Mouse (Mus musculus): Measurements from ENCODE around the gene Mrpl16. TPM values are rescaled to one million over a fixed set of nuclear protein-coding genes. Genes with fewer than 3 reads are reported as not detected.

Gene Mrpl16
- 2.8 and 6.6 TPM in 2 replicates for polyA plus RNA-seq (2012; rRNA removed; ENCODE audit: low replicate concordance)

GRCm38 (mm10) chr19:11770205-11770892 is at the start of gene Mrpl16:
TSS of gene Mrpl16 (plus strand) at chr19:11770391.

DNA sequence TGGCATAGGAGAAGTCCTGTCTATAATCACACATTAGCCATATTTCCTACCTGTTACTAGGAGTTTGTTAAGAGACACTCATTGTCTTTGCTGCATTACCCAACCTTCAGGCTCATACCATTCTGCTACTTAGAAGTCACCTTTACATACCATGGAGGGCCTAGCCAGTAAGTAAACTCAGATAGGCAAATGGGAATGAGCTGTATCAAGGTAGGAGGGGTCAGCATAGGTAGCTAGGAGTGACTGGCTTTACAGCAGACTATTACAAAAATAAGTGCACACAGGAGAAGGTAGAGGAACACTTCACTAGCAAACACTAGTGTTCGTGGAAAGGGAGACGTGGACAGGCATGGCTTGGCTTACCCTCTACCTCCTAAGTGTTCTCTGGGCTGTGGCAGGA is 22.9 kb upstream of the Mrpl16 start, which contains the start of gene Gif:
Gene Gif, plus strand, starts transcription at position 257 of the 400 bp plus-strand sequence.

DNA sequence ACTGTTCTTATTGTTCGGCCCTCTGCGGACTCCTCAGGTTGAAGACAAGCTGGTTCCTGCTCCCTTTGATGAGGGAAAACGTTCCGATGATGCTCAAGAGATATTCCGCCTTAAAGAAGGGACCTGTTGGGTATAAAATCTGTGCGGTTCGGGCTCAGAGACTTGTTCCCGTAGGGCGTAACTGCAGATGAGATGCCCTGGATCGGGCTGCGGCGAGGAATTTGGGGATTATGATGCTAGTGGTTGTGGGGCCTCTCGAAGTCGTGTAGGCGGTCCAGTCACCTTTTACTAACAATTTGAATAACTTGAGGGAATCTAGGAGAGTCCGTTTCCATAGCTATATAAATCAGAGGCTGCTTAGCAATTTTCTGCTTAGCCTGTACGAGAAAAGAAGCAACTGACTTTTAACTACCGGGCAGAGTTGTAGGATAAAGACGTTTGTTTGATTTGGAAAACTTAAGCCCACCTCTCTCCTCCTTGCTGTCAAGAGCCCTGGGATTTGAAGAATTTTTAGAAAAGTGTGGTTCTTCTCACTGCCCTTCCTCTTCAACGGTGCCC is 49.0 kb downstream of the Mrpl16 start, which contains the start of gene Stx3:
Gene Stx3, minus strand, starts transcription at position 261 of the 558 bp plus-strand sequence.

Other genes starting within 250 kb of the Mrpl16 start
- 5.7 and 15.9 TPM in 2 replicates for gene Ms4a4d, start 233.6 kb upstream of the Mrpl16 start, polyA plus RNA-seq (2012; rRNA removed; ENCODE audit: low replicate concordance)
- 0.56 and 2.3 TPM in 2 replicates for gene Ms4a6d, start 165.5 kb upstream of the Mrpl16 start, polyA plus RNA-seq (2012; rRNA removed; ENCODE audit: low replicate concordance)
- not detected in 2 replicates for gene Ms4a2, start 146.7 kb upstream of the Mrpl16 start, polyA plus RNA-seq (2012; rRNA removed; ENCODE audit: low replicate concordance)
- not detected in 2 replicates for gene Ms4a3, start 129.5 kb upstream of the Mrpl16 start, polyA plus RNA-seq (2012; rRNA removed; ENCODE audit: low replicate concordance)
- gene Oosp2, start 109.8 kb upstream of the Mrpl16 start, polyA plus RNA-seq (2012; rRNA removed; ENCODE audit: low replicate concordance): not detected in 2 replicates
- not detected in 2 replicates for gene Oosp1, start 79.2 kb upstream of the Mrpl16 start, polyA plus RNA-seq (2012; rRNA removed; ENCODE audit: low replicate concordance)
- gene Oosp3, start 73.3 kb upstream of the Mrpl16 start, polyA plus RNA-seq (2012; rRNA removed; ENCODE audit: low replicate concordance): not detected in 2 replicates
- 0.24 and 1.8 TPM in 2 replicates for gene Gif, start 22.8 kb upstream of the Mrpl16 start, polyA plus RNA-seq (2012; rRNA removed; ENCODE audit: low replicate concordance)
- gene Stx3, start 49.0 kb downstream of the Mrpl16 start, polyA plus RNA-seq (2012; rRNA removed; ENCODE audit: low replicate concordance): 18.8 and 23.7 TPM in 2 replicates
- gene Olfr1417, start 68.8 kb downstream of the Mrpl16 start, polyA plus RNA-seq (2012; rRNA removed; ENCODE audit: low replicate concordance): not detected in 2 replicates
- not detected in 2 replicates for gene Olfr1418, start 90.7 kb downstream of the Mrpl16 start, polyA plus RNA-seq (2012; rRNA removed; ENCODE audit: low replicate concordance)
- not detected in 2 replicates for gene Olfr1419, start 104.7 kb downstream of the Mrpl16 start, polyA plus RNA-seq (2012; rRNA removed; ENCODE audit: low replicate concordance)
- gene Olfr1420, start 116.2 kb downstream of the Mrpl16 start, polyA plus RNA-seq (2012; rRNA removed; ENCODE audit: low replicate concordance): not detected in 2 replicates
- gene Patl1, start 142.0 kb downstream of the Mrpl16 start, polyA plus RNA-seq (2012; rRNA removed; ENCODE audit: low replicate concordance): 6.6 and 10.0 TPM in 2 replicates
- 6.4 and 8.0 TPM in 2 replicates for gene Osbp, start 195.6 kb downstream of the Mrpl16 start, polyA plus RNA-seq (2012; rRNA removed; ENCODE audit: low replicate concordance)

Data from duodenum, adult 2 months (tissue).